Mouse (Mus musculus): ENCODE results near the gene Amph.

- TF ChIP-seq FLI1 (IDR thresholded peaks at IDR 0.05; ENCODE audit: low read length) (no peak), GATA1 (IDR thresholded peaks at IDR 0.05; ENCODE audit: borderline replicate concordance, low read length) (no peak)
Measured at GRCm38 (mm10) chr13:18957028-18957427, 9.0 kb downstream of the Amph start.
